Mouse (Mus musculus): ENCODE measurements at regions not wholly inside any gene's neighbourhood (a gene's known extent, or its start where the extent isn't known, plus 50 kb on each side); places are given as distances from the start of the nearest gene placed in this dataset.

DNA sequence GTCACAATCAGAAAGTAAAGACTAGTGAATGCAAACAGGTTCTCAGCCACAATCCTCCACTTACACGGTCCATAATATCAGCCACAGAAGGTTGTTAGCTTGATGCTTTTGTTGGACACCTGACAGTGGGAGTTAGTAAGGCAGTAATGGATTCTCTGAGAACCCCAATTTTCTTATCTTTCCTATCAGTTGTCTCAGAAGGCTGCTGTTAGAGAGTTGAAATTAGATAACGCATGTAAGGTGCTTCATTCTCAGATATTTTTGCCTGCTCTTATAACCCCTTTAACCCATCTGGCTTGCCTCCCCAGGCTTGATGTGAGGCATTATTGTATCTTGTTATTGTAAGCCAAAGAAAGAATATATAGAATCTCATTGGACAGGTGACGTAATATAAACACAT, 63.0 kb upstream of the Ube2e3 start:
- no peak for ATAC-seq
- no peak overlapping the region for H3K4me3 ChIP-seq (ENCODE audit: low read depth, low read length)
- no peak overlapping the region for H3K4me2 ChIP-seq (replicated peaks; ENCODE audit: low read depth)
- 80% methylated on average over 3 of the region's 3 CpGs for WGBS
- no peaks in the 10 kb centered on the region for H3K27me3 ChIP-seq (replicated peaks; ENCODE audit: control insufficient read depth, insufficient read depth, low read length)
- no peak for TF ChIP-seq CTCF (IDR thresholded peaks at IDR 0.05; ENCODE audit: low read depth)
- H3K27ac ChIP-seq (ENCODE audit: low read depth, low read length): no peak overlapping the region
- no peaks in the 10 kb centered on the region for H3K9me3 ChIP-seq (ENCODE audit: control insufficient read depth)
- H3K36me3 ChIP-seq (ENCODE audit: control insufficient read depth, insufficient read depth): no peaks in the 10 kb centered on the region
- no peak overlapping the region for H3K9ac ChIP-seq (ENCODE audit: low read depth, low read length)
- no peaks in the 10 kb centered on the region for H3K4me1 ChIP-seq (replicated peaks; ENCODE audit: control insufficient read depth, insufficient read depth, low read length)

DNA sequence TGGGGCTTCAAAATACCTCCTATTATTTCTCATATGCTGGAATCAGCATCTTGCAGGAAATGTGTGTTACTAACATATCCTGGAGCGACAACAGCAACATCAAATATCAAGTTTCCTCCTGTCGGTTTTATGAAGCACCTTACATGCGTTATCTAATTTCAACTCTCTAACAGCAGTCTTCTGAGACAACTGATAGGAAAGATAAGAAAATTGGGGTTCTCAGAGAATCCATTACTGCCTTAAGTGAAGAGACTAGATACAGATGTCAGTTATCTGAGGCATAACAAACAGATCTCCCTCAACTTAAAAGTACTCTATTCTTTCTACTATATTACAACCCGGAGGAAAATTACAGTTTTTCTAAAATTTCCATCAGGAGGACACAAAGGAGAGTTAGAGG, 64.4 kb upstream of the Ube2e3 start:
- Histone ChIP-seq H3K4me1 (replicated peaks; ENCODE audit: control insufficient read depth, insufficient read depth, low read length) (no peaks in the 10 kb centered on the region), H3K9ac (ENCODE audit: low read depth, low read length) (no peak overlapping the region), H3K27ac (ENCODE audit: low read depth, low read length) (no peak overlapping the region), H3K4me2 (replicated peaks; ENCODE audit: low read depth) (no peak overlapping the region), H3K9me3 (ENCODE audit: control insufficient read depth) (no peaks in the 10 kb centered on the region), H3K4me3 (ENCODE audit: low read depth, low read length) (no peak overlapping the region), H3K27me3 (replicated peaks; ENCODE audit: control insufficient read depth, insufficient read depth, low read length) (no peaks in the 10 kb centered on the region), H3K36me3 (ENCODE audit: control insufficient read depth, insufficient read depth) (no peaks in the 10 kb centered on the region)
- TF ChIP-seq CTCF (IDR thresholded peaks at IDR 0.05; ENCODE audit: low read depth): no peak
- 79% methylated on average over 4 of the region's 4 CpGs for WGBS
- ATAC-seq: no peak

DNA sequence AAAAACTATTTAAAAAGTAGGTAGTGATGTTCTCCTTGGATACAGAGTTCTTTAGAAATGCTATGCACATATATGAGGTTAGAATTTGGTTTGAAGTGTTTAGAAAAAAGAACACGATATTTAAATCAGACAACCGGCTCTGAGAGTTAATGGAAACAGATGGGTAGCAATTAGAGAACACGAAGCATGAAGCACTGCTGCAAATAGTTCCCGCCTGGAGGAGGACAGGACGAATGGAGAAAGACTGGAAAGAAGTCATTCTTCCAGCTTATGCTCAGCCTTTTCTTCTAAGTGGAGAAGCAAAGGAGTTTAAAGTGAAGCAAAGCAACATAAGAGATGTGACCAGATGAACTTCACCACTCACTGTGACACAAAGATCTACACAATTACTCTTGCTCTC, 72.5 kb upstream of the Ube2e3 start:
- WGBS: 70% methylated on average over 5 of the region's 5 CpGs
- no peaks in the 10 kb centered on the region for H3K36me3 ChIP-seq (ENCODE audit: control insufficient read depth, insufficient read depth)
- no peak overlapping the region for H3K4me2 ChIP-seq (replicated peaks; ENCODE audit: low read depth)
- no peaks in the 10 kb centered on the region for H3K4me1 ChIP-seq (replicated peaks; ENCODE audit: control insufficient read depth, insufficient read depth, low read length)
- no peak for TF ChIP-seq CTCF (IDR thresholded peaks at IDR 0.05; ENCODE audit: low read depth)
- H3K27me3 ChIP-seq (replicated peaks; ENCODE audit: control insufficient read depth, insufficient read depth, low read length): no peaks in the 10 kb centered on the region
- no peaks in the 10 kb centered on the region for H3K9me3 ChIP-seq (ENCODE audit: control insufficient read depth)
- H3K4me3 ChIP-seq (ENCODE audit: low read depth, low read length): no peak overlapping the region
- ATAC-seq: no peak
- no peak overlapping the region for H3K27ac ChIP-seq (ENCODE audit: low read depth, low read length)
- H3K9ac ChIP-seq (ENCODE audit: low read depth, low read length): no peak overlapping the region

DNA sequence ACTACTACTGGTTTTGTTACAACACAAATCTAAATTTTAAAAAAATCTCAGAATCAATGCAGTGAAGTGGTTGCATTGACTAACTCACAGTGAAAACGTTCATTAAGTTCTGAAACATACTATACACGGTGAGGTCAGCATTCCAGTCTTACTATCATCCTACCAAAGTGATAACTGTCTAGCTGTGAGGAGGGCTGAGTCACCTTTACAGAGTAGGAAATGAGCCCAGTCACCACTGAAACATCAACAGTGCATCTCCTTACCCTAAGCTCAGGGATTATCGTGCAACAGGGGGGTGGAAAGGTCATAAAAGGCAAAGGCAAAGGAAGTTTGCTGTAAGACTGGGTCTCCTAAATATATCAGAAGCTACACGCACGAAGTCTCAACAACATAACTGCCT, 73.2 kb upstream of the Ube2e3 start:
- no peaks in the 10 kb centered on the region for H3K9me3 ChIP-seq (ENCODE audit: control insufficient read depth)
- no peak for TF ChIP-seq CTCF (IDR thresholded peaks at IDR 0.05; ENCODE audit: low read depth)
- no peak for ATAC-seq
- no peak overlapping the region for H3K4me3 ChIP-seq (ENCODE audit: low read depth, low read length)
- H3K27me3 ChIP-seq (replicated peaks; ENCODE audit: control insufficient read depth, insufficient read depth, low read length): no peaks in the 10 kb centered on the region
- 68% methylated on average over 5 of the region's 5 CpGs for WGBS
- no peaks in the 10 kb centered on the region for H3K36me3 ChIP-seq (ENCODE audit: control insufficient read depth, insufficient read depth)
- no peaks in the 10 kb centered on the region for H3K4me1 ChIP-seq (replicated peaks; ENCODE audit: control insufficient read depth, insufficient read depth, low read length)
- H3K4me2 ChIP-seq (replicated peaks; ENCODE audit: low read depth): no peak overlapping the region
- no peak overlapping the region for H3K27ac ChIP-seq (ENCODE audit: low read depth, low read length)
- no peak overlapping the region for H3K9ac ChIP-seq (ENCODE audit: low read depth, low read length)

DNA sequence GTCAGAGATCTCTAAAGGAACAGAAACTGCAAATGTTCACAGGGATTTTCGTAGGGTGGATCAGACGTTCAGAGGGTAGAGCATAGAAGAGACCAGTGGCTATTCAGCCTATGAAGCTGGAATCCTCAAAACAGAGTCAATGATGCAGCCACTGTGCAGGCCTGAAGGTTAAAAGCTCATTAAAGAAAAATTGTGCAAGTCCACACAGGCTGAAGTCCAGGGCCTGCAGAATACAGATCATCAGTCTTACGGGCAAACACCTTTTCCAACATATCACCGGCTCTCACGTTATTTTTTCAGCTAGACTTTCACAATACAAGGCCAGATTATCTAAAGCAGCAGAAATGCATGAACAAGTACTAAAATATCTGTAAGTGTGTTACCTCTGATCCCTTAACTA, 78.8 kb upstream of the Ube2e3 start:
- TF ChIP-seq CTCF (IDR thresholded peaks at IDR 0.05; ENCODE audit: low read depth): no peak
- ATAC-seq: peak; percentile 64; the same call in 1 of the 2 replicates
- 75% methylated on average over 5 of the region's 5 CpGs for WGBS

DNA sequence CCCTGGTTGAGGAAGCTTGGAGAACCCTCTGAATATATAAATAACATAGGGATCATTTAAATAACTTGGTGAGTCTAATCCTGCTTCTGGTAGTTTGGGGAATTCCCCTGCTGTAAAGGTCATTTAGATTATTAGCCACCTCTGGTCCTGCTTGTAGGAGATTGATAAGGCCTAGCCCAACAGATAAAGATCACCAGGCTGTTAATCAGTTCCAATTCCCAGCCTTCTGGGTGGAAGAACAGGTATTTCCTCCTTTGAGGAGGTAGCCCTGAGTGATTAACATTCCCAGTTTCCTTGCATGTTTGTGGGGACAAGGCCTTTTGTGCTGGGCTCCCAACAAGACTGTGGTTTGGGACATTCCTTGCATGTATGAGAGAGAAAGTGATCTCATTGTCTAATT, 79.7 kb upstream of the Ube2e3 start:
- ATAC-seq: no peak
- no peak overlapping the region for H3K27ac ChIP-seq (ENCODE audit: low read depth, low read length)
- H3K4me3 ChIP-seq (ENCODE audit: low read depth, low read length): no peak overlapping the region
- H3K4me2 ChIP-seq (replicated peaks; ENCODE audit: low read depth): no peak overlapping the region
- no peaks in the 10 kb centered on the region for H3K9me3 ChIP-seq (ENCODE audit: control insufficient read depth)
- TF ChIP-seq CTCF (IDR thresholded peaks at IDR 0.05; ENCODE audit: low read depth): no peak
- H3K36me3 ChIP-seq (ENCODE audit: control insufficient read depth, insufficient read depth): no peaks in the 10 kb centered on the region
- no peaks in the 10 kb centered on the region for H3K27me3 ChIP-seq (replicated peaks; ENCODE audit: control insufficient read depth, insufficient read depth, low read length)
- no peaks in the 10 kb centered on the region for H3K4me1 ChIP-seq (replicated peaks; ENCODE audit: control insufficient read depth, insufficient read depth, low read length)
- no peak overlapping the region for H3K9ac ChIP-seq (ENCODE audit: low read depth, low read length)

More for the DNA sequence above, 78.8 kb upstream of the Ube2e3 start:
- Histone ChIP-seq H3K36me3 (ENCODE audit: control insufficient read depth, insufficient read depth) (no peaks in the 10 kb centered on the region), H3K9ac (ENCODE audit: low read depth, low read length) (no peak overlapping the region), H3K27me3 (replicated peaks; ENCODE audit: control insufficient read depth, insufficient read depth, low read length) (no peaks in the 10 kb centered on the region), H3K27ac (ENCODE audit: low read depth, low read length) (no peak overlapping the region), H3K4me1 (replicated peaks; ENCODE audit: control insufficient read depth, insufficient read depth, low read length) (no peaks in the 10 kb centered on the region), H3K4me2 (replicated peaks; ENCODE audit: low read depth) (no peak overlapping the region), H3K4me3 (ENCODE audit: low read depth, low read length) (no peak overlapping the region), H3K9me3 (ENCODE audit: control insufficient read depth) (no peaks in the 10 kb centered on the region)

DNA sequence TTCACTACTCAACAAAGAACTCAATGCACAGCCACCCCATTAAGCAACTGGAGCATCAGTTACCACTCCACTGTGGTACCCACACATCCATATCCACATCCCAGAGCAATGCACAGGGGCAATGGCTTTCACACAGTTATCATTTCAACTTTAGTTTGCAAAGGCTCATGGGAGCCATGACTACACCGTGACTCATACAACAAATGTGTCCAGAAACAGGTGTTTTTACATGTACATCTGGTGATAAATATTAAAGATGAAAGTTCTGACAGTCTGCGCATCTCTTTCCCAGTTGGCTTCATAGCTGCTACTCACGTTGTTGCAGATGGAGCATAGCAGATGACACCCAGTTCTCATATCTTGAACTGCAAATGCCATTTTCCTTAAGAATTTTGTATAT, 88.0 kb upstream of the Ube2e3 start:
- ATAC-seq: no peak
- Histone ChIP-seq H3K4me3 (ENCODE audit: low read depth, low read length) (no peak overlapping the region), H3K4me2 (replicated peaks; ENCODE audit: low read depth) (no peak overlapping the region), H3K27ac (ENCODE audit: low read depth, low read length) (no peak overlapping the region), H3K36me3 (ENCODE audit: control insufficient read depth, insufficient read depth) (no peaks in the 10 kb centered on the region), H3K4me1 (replicated peaks; ENCODE audit: control insufficient read depth, insufficient read depth, low read length) (no peaks in the 10 kb centered on the region), H3K9ac (ENCODE audit: low read depth, low read length) (no peak overlapping the region), H3K27me3 (replicated peaks; ENCODE audit: control insufficient read depth, insufficient read depth, low read length) (no peaks in the 10 kb centered on the region), H3K9me3 (ENCODE audit: control insufficient read depth) (no peaks in the 10 kb centered on the region)
- 87% methylated on average over 3 of the region's 3 CpGs for WGBS
- TF ChIP-seq CTCF (IDR thresholded peaks at IDR 0.05; ENCODE audit: low read depth): no peak

Measured in intestine, postnatal 0 days (tissue).